Comparison of ENCODE assay signal across 7 mouse cellular contexts in genomic region chr3:93537068-93537576, GRCm38 (mm10). TPM values are rescaled to one million over a fixed set of nuclear protein-coding genes. Genes with fewer than 3 reads are reported as not detected.
DNase-seq lines count a peak whose midpoint lies in the region; ATAC-seq and TF ChIP-seq lines count a peak whose summit lies in the region.

No protein-coding gene starts in this region.

- WGBS in heart, embryonic 12.5 days, result 54% methylated on average over 2 of the region's 2 CpGs
- 91% methylated on average over 2 of the region's 2 CpGs for WGBS in thymus, adult 2 months

- no peak for TF ChIP-seq CTCF in thymus, adult 2 months (IDR thresholded peaks at IDR 0.05; ENCODE audit: borderline replicate concordance, control insufficient read depth, extremely low read depth, insufficient read depth, low read length, poor library complexity)

- peak; percentile 93 for DNase-seq in Muller cell, postnatal 12 days (ENCODE audit: inconsistent ontology term)
- DNase-seq in adrenal gland, postnatal 10 days, result peak; percentile 66
- peak; percentile 55 to 60 for DNase-seq in kidney, postnatal 36 days
- DNase-seq in left cerebral cortex, adult 11 months (ENCODE audit: low spot score), result no peak
- DNase-seq in left cerebral cortex, postnatal 25 days (ENCODE audit: low spot score in 2 of 2), result no peak
- DNase-seq in thymus, adult 2 months, result no peak

- peaks cover 10% of the 10 kb centered on the region for H3K4me1 ChIP-seq in heart, embryonic 12.5 days (replicated peaks)
- no peaks in the 10 kb centered on the region for H3K4me1 ChIP-seq in thymus, adult 2 months (replicated peaks; ENCODE audit: control insufficient read depth, insufficient read depth, low read length)

- peaks cover 8% of the 10 kb centered on the region for H3K9me3 ChIP-seq in heart, embryonic 12.5 days (replicated peaks)

- no peak overlapping the region for H3K4me2 ChIP-seq in heart, embryonic 12.5 days

- H3K36me3 ChIP-seq in heart, embryonic 12.5 days, result no peaks in the 10 kb centered on the region
- no peaks in the 10 kb centered on the region for H3K36me3 ChIP-seq in thymus, adult 2 months (ENCODE audit: control insufficient read depth, insufficient read depth, low read length)

- no peaks in the 10 kb centered on the region for H3K27me3 ChIP-seq in heart, embryonic 12.5 days (replicated peaks)
- no peaks in the 10 kb centered on the region for H3K27me3 ChIP-seq in thymus, adult 2 months (ENCODE audit: control insufficient read depth, insufficient read depth, low read length)

- no peak for TF ChIP-seq POLR2A in thymus, adult 2 months (IDR thresholded peaks at IDR 0.05; ENCODE audit: control insufficient read depth, extremely low read depth, insufficient read depth, low read length, poor library complexity)

- no peak overlapping the region for H3K9ac ChIP-seq in heart, embryonic 12.5 days

- intact Hi-C loops in left cerebral cortex, postnatal 25 days (cut with DNase I), result no loop called here

- 0 out of 2 replicates have a peak overlapping the region, but pooled peaks have one; percentile 38 for H3K27ac ChIP-seq in heart, embryonic 12.5 days (ENCODE audit: poor library complexity, severe bottlenecking)
- no peak overlapping the region for H3K27ac ChIP-seq in thymus, adult 2 months (ENCODE audit: control insufficient read depth, insufficient read depth, low read length)

- ATAC-seq in heart, embryonic 12.5 days (ENCODE audit: insufficient number of reproducible peaks, low FRiP score), result peak; percentile 33; the same call in 1 of the 2 replicates

- H3K4me3 ChIP-seq in heart, embryonic 12.5 days, result no peak overlapping the region
- H3K4me3 ChIP-seq in thymus, adult 2 months (ENCODE audit: control insufficient read depth, insufficient read depth, low read length), result no peak overlapping the region

RNA-seq across cellular contexts. Expression of gene S100a11, which starts 16.8 kb away (rescaled TPM):
- total RNA-seq in adrenal gland, postnatal 10 days (2021), result 100 to 1,000 TPM; 210 to 249 TPM
- polyA plus RNA-seq in heart, embryonic 12.5 days (2016; fragmentation: Nextera tagmentation; extraction: Ambion mirVana), result 860 and 874 TPM in 2 replicates
- total RNA-seq in left cerebral cortex, postnatal 25 days (2021), result 10 to 100 TPM in 1 of 2 experiments, 1 to 10 TPM in 1; 8.3 to 11.3 TPM
- 134 and 151 TPM in 2 replicates for polyA plus RNA-seq in thymus, adult 2 months (2012; rRNA removed)

RNA-seq across cellular contexts. Expression of gene S100a10, which starts 17.8 kb away (rescaled TPM):
- 100 to 1,000 TPM; 204 to 207 TPM for total RNA-seq in adrenal gland, postnatal 10 days (2021)
- polyA plus RNA-seq in heart, embryonic 12.5 days (2016; fragmentation: Nextera tagmentation; extraction: Ambion mirVana), result 186 and 199 TPM in 2 replicates
- total RNA-seq in left cerebral cortex, postnatal 25 days (2021), result 10 to 100 TPM; 35.9 to 41.5 TPM
- polyA plus RNA-seq in thymus, adult 2 months (2012; rRNA removed), result 99.3 and 121 TPM in 2 replicates

Comparison
In these comparisons a context has a peak if more than half of its experiments do, and no peak if none do; other contexts are left out.
1. DNase-seq: peak in Muller cell, postnatal 12 days (single experiment), adrenal gland, postnatal 10 days (single experiment) and kidney, postnatal 36 days (2 of 2); none in left cerebral cortex, adult 11 months (single experiment), left cerebral cortex, postnatal 25 days (0 of 2) and thymus, adult 2 months (single experiment).
2. RNA of gene S100a11, which starts 16.8 kb away (total RNA-seq): 210 to 249 TPM in adrenal gland, postnatal 10 days; 8.3 to 11.3 TPM in left cerebral cortex, postnatal 25 days; every median in the first group is over 10 times any median in the second.
3. RNA of gene S100a10, which starts 17.8 kb away (total RNA-seq): 204 to 207 TPM in adrenal gland, postnatal 10 days; 35.9 to 41.5 TPM in left cerebral cortex, postnatal 25 days; every median in the first group is over 4 times any median in the second.